Mouse (Mus musculus) 3T3-L1 (cell line): ENCODE data around the gene Ripply3.
"Not testable (repeated sequence)": the region's sequence is repeated elsewhere in the genome, so short reads cannot be mapped to it uniquely, and the experiment has no call there.

ENCODE experiments used
- DNase-seq: peaks from one replicate; pipeline ENCODE4 v3.0.0-alpha.2; 2015; ENCODE audit warnings: low read depth, low spot score

The Ripply3 gene

GRCm38 (mm10) chr16:94314626-94315025, 13.6 kb upstream of the Ripply3 start:
- no peak for DNase-seq

DNA sequence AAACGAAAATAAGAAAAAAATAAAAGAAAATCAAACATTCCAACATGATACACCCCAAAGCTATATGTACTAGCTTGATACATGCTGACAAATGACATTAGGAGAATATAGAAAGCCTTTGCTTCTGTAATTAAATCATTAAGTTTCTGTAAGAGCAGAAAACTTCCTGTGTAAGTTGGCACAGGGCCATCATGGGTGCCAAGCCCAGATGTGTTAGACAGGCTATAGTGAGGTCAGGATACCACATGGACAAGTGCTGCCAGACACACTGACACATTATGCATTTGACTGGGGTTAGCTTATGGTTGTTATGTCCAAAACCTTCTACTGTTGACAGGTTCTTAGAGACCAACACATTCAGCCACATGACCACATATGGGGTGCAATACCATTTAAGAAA, 13.0 kb upstream of the Ripply3 start:
- peak; percentile 41 for DNase-seq

DNA sequence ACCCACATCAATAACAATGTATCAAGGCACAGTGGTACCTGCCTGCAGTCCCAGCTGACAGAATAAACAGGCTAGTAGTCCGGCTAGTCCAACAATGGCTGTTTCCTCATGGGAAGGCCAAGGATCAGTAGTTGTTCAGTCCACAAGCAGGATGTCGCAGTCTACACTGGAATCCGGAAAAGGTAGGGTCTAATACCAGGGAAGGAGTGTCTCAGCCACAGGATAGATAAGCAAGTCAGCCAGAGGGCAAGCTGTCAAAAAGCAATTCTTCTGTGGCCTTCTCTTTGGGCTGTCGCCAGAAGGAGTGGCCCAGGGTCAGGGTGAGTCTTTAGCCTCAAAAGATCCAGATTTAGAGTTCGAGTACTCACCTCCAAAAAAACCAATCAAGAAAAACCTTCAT, 10.5 kb upstream of the Ripply3 start:
- peak; percentile 52 for DNase-seq

DNA sequence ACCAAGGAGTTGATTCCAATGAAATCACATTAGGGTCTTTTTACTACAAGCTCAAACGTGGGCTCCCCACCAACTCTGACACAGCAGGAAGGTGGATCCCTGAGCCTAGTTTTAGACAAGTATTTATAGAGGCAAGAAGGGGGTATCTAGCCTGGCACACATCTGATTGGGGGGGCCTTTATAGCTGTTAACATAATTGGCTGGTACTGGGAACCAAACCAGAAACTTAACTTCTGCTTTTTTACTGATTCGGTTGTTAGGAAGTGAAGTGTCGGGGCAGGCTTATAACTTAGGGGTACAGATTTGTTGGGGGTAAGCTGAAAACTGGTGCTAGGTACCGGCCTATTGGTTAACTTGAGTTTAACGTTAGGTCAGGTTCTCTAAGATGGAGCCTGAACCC, 8.0 kb upstream of the Ripply3 start:
- no peak for DNase-seq

- no peak for DNase-seq
These were observed 4.5 kb upstream of the Ripply3 start for GRCm38 (mm10) chr16:94323681-94324080.

DNA sequence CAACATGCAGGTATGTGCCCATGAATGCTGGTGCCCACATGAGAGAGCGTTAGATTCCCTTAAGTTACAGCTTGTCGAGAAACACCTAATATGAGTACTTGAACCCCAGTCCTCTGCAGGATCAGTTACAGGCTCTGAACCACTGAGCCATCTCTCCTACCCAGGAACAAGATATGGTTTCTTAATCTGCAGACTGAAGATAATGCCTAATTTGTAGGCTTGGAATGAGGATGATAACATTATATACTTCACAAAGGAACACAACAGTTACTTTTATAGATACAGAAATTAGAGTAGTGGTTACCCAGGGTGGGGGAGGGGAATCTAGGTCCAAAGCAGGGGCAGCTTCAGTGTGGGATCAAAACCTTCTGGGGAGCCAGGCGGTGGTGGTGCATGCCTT, 2.2 kb upstream of the Ripply3 start:
- no peak for DNase-seq

- DNase-seq: no peak
These were observed 954 bp downstream of the Ripply3 start for GRCm38 (mm10) chr16:94328881-94329867.

DNA sequence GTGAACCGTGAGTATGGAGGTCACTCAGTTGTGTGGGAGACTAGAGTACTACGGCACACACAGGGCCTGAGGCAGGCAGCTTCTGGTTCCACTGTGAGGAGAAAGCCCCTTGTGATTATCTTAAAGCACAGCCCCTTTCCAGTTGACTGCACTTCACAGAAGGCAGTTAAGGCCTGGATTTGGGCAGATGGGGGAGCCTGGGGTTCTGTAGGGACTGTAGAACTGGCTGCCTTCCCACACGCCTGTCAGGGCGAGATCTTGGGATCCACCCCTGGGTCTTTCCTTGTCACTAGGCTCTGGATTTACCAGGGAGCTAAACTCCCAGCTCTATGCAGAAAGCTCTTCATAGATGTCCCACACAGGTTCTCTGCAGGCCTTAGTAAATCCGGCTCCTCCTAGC, 2.2 kb downstream of the Ripply3 start:
- no peak for DNase-seq

GRCm38 (mm10) chr16:94331233-94331885, 3.1 kb downstream of the Ripply3 start:
- DNase-seq: no peak

GRCm38 (mm10) chr16:94331886-94332252, 3.6 kb downstream of the Ripply3 start:
- DNase-seq: peak; percentile 75

GRCm38 (mm10) chr16:94335656-94336055, 7.4 kb downstream of the Ripply3 start:
- DNase-seq: peak; percentile 57

DNA sequence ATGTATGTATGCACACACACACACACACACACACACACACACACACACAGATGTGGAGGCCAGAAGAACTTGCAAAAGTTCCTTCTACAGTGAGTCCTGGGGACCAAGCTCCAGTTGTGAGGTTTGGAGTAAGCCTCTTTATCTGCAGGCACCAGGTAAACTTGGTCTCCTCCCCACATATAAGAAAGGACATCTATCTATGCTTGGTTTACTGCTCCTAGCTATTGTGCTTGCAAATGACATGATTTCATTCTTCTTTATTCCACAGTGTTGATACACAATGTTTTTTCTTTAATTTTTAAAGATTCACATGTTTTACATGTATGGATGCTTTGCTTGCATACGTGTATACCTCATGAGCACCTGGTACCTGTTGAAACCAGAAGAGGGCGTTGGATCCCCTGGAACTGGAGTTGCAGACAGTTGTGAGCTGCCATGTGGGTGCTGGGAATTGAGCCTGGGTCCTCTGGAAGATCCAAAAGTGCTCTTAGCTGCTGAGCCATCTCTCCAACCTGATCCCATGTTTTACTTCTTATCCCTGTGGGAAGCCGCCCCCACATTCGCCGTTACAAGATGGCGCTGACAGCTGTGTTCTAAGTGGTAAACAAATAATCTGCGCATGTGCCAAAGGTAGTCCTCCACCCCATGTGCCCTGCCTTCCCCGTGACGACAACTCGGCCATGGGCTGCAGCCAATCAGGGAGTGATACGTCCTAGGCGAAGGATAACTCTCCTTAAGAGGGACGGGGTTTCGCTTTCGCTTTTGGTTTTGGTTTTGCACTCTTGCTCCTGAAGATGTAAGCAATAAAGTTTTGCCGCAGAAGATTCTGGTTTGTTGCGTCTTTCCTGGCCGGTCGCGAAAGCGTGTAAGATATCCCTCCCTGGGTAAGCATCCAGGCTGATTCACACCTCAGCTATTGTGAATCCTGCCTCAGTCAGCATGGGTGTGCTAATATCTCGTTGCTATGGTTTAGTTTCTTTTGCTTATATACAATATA, 11.2 kb downstream of the Ripply3 start:
- not testable (repeated sequence) for DNase-seq

GRCm38 (mm10) chr16:94345733-94346132, 17.5 kb downstream of the Ripply3 start:
- no peak for DNase-seq

DNA sequence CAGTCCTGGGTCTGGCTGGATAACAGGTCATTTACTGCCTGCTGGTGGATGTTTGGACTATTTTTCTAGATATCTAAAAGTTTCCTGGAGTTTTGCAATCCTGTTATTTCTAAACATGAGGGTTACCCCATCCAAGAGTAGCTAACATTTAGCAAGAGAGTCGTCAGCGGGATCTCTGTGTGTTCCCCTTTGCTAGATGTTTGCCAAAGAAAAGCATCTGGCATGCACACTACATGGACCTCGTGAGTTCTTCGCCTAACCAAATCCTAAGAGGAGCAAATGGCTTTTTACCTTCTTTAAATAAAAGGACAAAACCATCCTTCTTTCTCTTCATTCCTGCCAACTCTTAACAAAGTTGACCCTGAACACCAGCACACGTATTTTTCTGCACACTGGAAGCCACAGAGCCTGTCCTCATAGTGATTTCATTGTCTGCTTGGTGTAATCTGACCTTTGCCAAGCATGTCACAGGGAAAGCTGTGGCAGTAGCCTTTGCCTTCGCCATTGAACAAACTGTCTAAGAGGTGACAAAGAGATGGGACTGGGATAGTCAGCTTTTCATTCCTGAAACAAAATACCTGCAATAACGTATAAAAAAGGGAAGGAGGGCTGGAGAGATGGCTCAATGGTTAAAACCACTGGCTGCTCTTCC, 19.0 kb downstream of the Ripply3 start:
- no peak for DNase-seq

DNA sequence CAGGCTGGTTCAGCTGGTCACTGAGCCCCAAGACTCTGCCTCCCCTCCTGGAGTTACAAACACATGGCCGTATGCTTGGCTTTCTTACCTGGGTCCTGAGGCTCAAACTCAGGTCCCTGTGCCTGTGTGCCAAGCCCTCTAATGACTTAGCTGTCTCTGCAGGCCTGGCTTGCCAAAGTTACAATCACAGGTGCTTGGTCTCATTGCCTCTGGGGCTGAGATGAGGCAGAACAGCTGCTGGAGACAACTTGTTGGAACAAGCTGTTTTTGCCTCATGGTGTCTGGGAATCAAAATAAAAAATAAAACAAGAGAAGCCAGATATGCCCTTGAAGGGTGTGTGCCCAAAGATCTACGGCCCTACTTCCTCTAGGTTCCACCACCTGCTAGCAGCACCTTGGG, 20.6 kb downstream of the Ripply3 start:
- DNase-seq: no peak

- no peak for DNase-seq
These were observed 21.5 kb downstream of the Ripply3 start for GRCm38 (mm10) chr16:94349588-94350286.

- DNase-seq: no peak
These were observed 22.1 kb downstream of the Ripply3 start for GRCm38 (mm10) chr16:94350287-94350677.

DNA sequence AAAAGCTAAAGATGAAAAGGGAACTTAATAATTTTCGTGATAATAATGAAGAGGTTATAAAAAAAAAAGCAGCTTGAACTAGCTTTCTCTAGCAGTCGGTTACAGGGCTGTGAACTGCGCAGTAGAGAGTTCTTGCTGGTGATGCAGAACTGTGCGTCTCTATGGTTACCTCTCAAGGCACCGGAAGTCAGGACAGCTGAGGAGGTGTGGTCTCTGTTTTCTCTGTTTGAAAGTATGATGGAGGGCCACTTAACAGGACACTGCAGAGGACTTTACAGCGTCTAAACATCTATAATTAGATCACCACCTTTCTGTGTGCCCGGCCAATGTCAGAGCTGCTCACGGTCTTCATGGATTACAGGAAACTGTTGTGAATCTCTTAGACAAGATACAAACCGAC, 26.2 kb downstream of the Ripply3 start:
- DNase-seq: no peak

GRCm38 (mm10) chr16:94356046-94356445, 27.8 kb downstream of the Ripply3 start:
- DNase-seq: no peak

- no peak for DNase-seq
These were observed 28.7 kb downstream of the Ripply3 start for GRCm38 (mm10) chr16:94356776-94357494.
